Mouse (Mus musculus) heart, adult 2 months (tissue): ENCODE results near the gene Ttc27.

Source experiments
- CTCF ChIP-seq: fragments of 200-600 bp; IDR thresholded peaks from 2 replicates; pipeline ENCODE4 v1.8.1; 2022; ENCODE audit warnings: antibody characterized with exemption, mild to moderate bottlenecking, moderate library complexity
- EP300 ChIP-seq: fragments of 200-500 bp; IDR thresholded peaks from 2 replicates; pipeline ENCODE4 v1.6.1; 2011; ENCODE audit warnings: low read depth, low read length, control low read depth; ENCODE audit not compliant: insufficient read depth

GRCm38 (mm10) chr17:74846031-74846891 is 128.7 kb downstream of the Ttc27 start:
- TF ChIP-seq CTCF, result no peak
- no peak for TF ChIP-seq EP300
